Mouse (Mus musculus) embryonic facial prominence, embryonic 15.5 days (tissue): ENCODE results near the gene Jak3. TPM values are rescaled to one million over a fixed set of nuclear protein-coding genes. Genes with fewer than 3 reads are reported as not detected.

ENCODE experiments used
- ATAC-seq: fragments of 200-750 bp; cut with Nextera tagmentation; 2 replicates; pipeline ENCODE4 v1.8.0; 2017; ENCODE audit warnings: low read depth, moderate TSS enrichment; ENCODE audit not compliant: insufficient number of reproducible peaks, low FRiP score, low TSS enrichment
- H3K27ac ChIP-seq: fragments of 300-500 bp; sonication (generic); replicated peaks from 2 replicates; pipeline ENCODE4 v1.5.1; 2015; ENCODE audit warnings: mild to moderate bottlenecking, inconsistent platforms
- H3K27me3 ChIP-seq: fragments of 300-500 bp; sonication (generic); 2 replicates; pipeline ENCODE4 v1.6.1; 2015; ENCODE audit warnings: inconsistent platforms
- H3K36me3 ChIP-seq: fragments of 300-500 bp; sonication (generic); 2 replicates; pipeline ENCODE4 v1.6.1; 2015; ENCODE audit warnings: mild to moderate bottlenecking, inconsistent platforms
- H3K4me1 ChIP-seq: fragments of 300-500 bp; sonication (generic); 2 replicates; pipeline ENCODE4 v1.6.1; 2015; ENCODE audit warnings: inconsistent platforms
- H3K4me2 ChIP-seq: fragments of 300-500 bp; sonication (generic); replicated peaks from 2 replicates; pipeline ENCODE4 v1.6.1; 2015; ENCODE audit warnings: mild to moderate bottlenecking, inconsistent platforms
- H3K4me3 ChIP-seq: fragments of 300-500 bp; sonication (generic); replicated peaks from 2 replicates; pipeline ENCODE4 v1.5.1; 2015; ENCODE audit warnings: mild to moderate bottlenecking, inconsistent platforms
- H3K9ac ChIP-seq: fragments of 300-500 bp; sonication (generic); 2 replicates; pipeline ENCODE4 v1.6.1; 2015; ENCODE audit warnings: inconsistent platforms
- H3K9me3 ChIP-seq: fragments of 300-500 bp; sonication (generic); replicated peaks from 2 replicates; pipeline ENCODE4 v1.6.1; 2016; ENCODE audit warnings: inconsistent platforms
- whole genome bisulfite sequencing: fragments of 180-500 bp; shearing (Covaris S2); methylation state at CpG from one replicate; pipeline ENCODE4 v1.1.7; 2015; 5-methylcytosine and 5-hydroxymethylcytosine counted together
- polyA plus RNA-seq: library from polyadenylated mRNA; unstranded; fragments of >200 nt; fragmentation: Nextera tagmentation; extraction: Ambion mirVana; gene quantifications from 2 replicates; pipeline ENCODE4 v1.2.1, GENCODE M21; 2015

The Jak3 gene
- polyA plus RNA-seq, 1 experiment from 2014 or later = 6.3 TPM

- Histone ChIP-seq H3K4me2 (no peak overlapping the region), H3K4me1 (peaks cover 11% of the 10 kb centered on the region), H3K9me3 (no peaks in the 10 kb centered on the region), H3K4me3 (no peak overlapping the region), H3K27me3 (peaks cover 13% of the 10 kb centered on the region), H3K9ac (no peak overlapping the region), H3K36me3 (no peaks in the 10 kb centered on the region), H3K27ac (no peak overlapping the region)
- WGBS = 64% methylated on average over 8 of the region's 8 CpGs
- ATAC-seq = no peak
Measured at GRCm38 (mm10) chr8:71637149-71638095, 38.7 kb upstream of the Jak3 start.

DNA sequence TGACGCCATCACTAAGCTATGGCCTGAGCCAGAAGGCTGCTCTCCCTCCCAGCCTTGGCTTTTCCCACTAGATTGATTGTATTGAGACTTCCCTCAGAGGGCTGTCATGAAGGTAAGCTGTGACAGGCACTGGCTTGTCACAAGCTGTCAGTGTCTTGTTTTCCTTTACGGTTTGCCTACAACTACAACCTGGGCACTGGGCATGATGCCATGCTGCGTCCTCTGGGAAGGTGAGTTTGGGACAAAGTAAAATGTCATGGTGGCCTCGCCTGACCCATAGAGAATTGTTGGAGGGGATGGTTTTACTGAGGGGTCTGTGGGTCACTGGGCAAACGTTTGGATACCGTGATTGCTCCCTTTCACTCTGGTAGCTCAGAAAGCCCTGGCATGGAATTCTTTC, 37.8 kb upstream of the Jak3 start:
- Histone ChIP-seq H3K27ac (no peak overlapping the region), H3K9ac (no peak overlapping the region), H3K4me1 (peaks cover 11% of the 10 kb centered on the region), H3K4me3 (no peak overlapping the region), H3K9me3 (no peaks in the 10 kb centered on the region), H3K36me3 (no peaks in the 10 kb centered on the region), H3K4me2 (no peak overlapping the region), H3K27me3 (peaks cover 13% of the 10 kb centered on the region)
- 67% methylated on average over 6 of the region's 6 CpGs for WGBS
- ATAC-seq = no peak

GRCm38 (mm10) chr8:71639318-71639717, 36.8 kb upstream of the Jak3 start:
- Histone ChIP-seq H3K4me2 (no peak overlapping the region), H3K27me3 (peaks cover 6% of the 10 kb centered on the region; the same call in 1 of the 2 replicates), H3K4me1 (peaks cover 5% of the 10 kb centered on the region), H3K27ac (no peak overlapping the region), H3K9me3 (no peaks in the 10 kb centered on the region), H3K36me3 (no peaks in the 10 kb centered on the region), H3K4me3 (no peak overlapping the region), H3K9ac (no peak overlapping the region)
- no peak for ATAC-seq
- WGBS = 79% methylated on average over 4 of the region's 4 CpGs

DNA sequence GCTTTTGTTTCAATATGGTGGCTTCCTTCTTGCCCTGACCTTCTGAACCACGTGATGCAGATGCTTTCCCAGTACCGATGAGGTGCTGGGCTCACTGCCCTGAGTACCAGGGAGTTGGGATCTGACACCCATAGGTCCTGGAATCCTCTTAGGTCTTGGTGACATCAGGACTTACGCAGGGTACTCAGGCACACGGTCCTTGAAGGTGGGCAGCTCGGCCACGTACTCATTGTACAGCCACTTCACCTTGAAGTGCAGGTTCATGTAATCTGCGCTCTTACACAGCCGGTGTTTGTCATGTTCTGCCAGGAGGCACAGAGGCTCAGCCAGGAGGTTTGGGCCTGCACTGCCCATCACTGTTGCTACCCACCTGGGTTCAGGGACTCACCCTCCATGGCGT, 30.6 kb upstream of the Jak3 start:
- no peaks in the 10 kb centered on the region for H3K27me3 ChIP-seq
- H3K4me2 ChIP-seq = no peak overlapping the region
- no peak overlapping the region for H3K9ac ChIP-seq
- no peaks in the 10 kb centered on the region for H3K36me3 ChIP-seq
- no peak overlapping the region for H3K27ac ChIP-seq
- WGBS = 83% methylated on average over 9 of the region's 9 CpGs
- H3K9me3 ChIP-seq = no peaks in the 10 kb centered on the region
- no peak for ATAC-seq
- no peaks in the 10 kb centered on the region for H3K4me1 ChIP-seq
- no peak overlapping the region for H3K4me3 ChIP-seq

GRCm38 (mm10) chr8:71654600-71654999, 21.5 kb upstream of the Jak3 start:
- ATAC-seq = 0 out of 2 replicates have a peak, but pooled peaks have one; percentile 21

GRCm38 (mm10) chr8:71657816-71658215, 18.3 kb upstream of the Jak3 start:
- Histone ChIP-seq H3K27me3 (peaks cover 79% of the 10 kb centered on the region), H3K4me1 (peaks cover 14% of the 10 kb centered on the region), H3K36me3 (no peaks in the 10 kb centered on the region), H3K27ac (no peak overlapping the region), H3K4me3 (no peak overlapping the region), H3K9me3 (no peaks in the 10 kb centered on the region), H3K4me2 (no peak overlapping the region), H3K9ac (no peak overlapping the region)
- 19% methylated on average over 9 of the region's 9 CpGs for WGBS
- ATAC-seq = no peak

More at GRCm38 (mm10) chr8:71654600-71654999, 21.5 kb upstream of the Jak3 start:
- Histone ChIP-seq H3K4me2 (peak overlapping the region; percentile 39), H3K27ac (no peak overlapping the region), H3K4me1 (peaks cover 9% of the 10 kb centered on the region), H3K9ac (no peak overlapping the region), H3K36me3 (no peaks in the 10 kb centered on the region), H3K4me3 (0 out of 2 replicates have a peak overlapping the region, but pooled peaks have one; percentile 16), H3K27me3 (peaks cover 64% of the 10 kb centered on the region), H3K9me3 (no peaks in the 10 kb centered on the region)
- 2% methylated on average over 24 of the region's 24 CpGs for WGBS

GRCm38 (mm10) chr8:71658515-71659049, 17.5 kb upstream of the Jak3 start:
- Histone ChIP-seq H3K4me1 (peaks cover 14% of the 10 kb centered on the region), H3K4me2 (no peak overlapping the region), H3K27ac (no peak overlapping the region), H3K27me3 (peaks cover 78% of the 10 kb centered on the region), H3K36me3 (no peaks in the 10 kb centered on the region), H3K9me3 (no peaks in the 10 kb centered on the region), H3K9ac (no peak overlapping the region), H3K4me3 (no peak overlapping the region)
- 24% methylated on average over 17 of the region's 17 CpGs for WGBS
- no peak for ATAC-seq

DNA sequence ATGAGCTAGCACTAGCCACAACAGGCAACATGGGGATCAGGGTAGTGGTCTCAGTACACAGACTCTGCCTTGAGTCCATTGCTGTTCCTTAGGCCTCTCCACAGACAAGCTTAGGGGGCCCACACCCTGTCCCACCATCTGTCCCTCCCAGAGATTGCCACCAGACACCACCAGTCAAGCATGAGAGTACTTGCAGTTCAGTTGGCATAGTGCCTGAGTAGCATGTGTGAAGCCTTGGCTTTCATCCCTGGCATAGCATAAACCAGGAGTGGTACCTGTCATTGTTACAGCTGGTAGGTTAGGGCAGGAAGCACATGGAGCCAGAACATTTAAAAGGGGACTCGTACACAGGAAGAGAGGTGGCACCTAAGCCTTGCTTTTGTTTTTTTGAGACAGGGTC, 16.3 kb upstream of the Jak3 start:
- WGBS = 52% methylated on average over 1 of the region's 1 CpGs
- ATAC-seq = no peak
- peaks cover 11% of the 10 kb centered on the region for H3K4me1 ChIP-seq
- H3K9me3 ChIP-seq = no peaks in the 10 kb centered on the region
- peaks cover 71% of the 10 kb centered on the region for H3K27me3 ChIP-seq
- H3K36me3 ChIP-seq = no peaks in the 10 kb centered on the region
- no peak overlapping the region for H3K4me2 ChIP-seq
- H3K27ac ChIP-seq = no peak overlapping the region
- no peak overlapping the region for H3K4me3 ChIP-seq
- H3K9ac ChIP-seq = no peak overlapping the region

GRCm38 (mm10) chr8:71660325-71661120, 15.6 kb upstream of the Jak3 start:
- Histone ChIP-seq H3K27ac (no peak overlapping the region), H3K4me1 (peaks cover 11% of the 10 kb centered on the region), H3K9ac (no peak overlapping the region), H3K4me3 (peak overlapping the region; percentile 15; the same call in 1 of the 2 replicates), H3K36me3 (no peaks in the 10 kb centered on the region), H3K9me3 (no peaks in the 10 kb centered on the region), H3K27me3 (peaks cover 63% of the 10 kb centered on the region), H3K4me2 (peak overlapping the region; percentile 33; the same call in 1 of the 2 replicates)
- ATAC-seq = no peak; the same call in 1 of the 2 replicates
- 5% methylated on average over 36 of the region's 36 CpGs for WGBS

GRCm38 (mm10) chr8:71665331-71666130, 10.6 kb upstream of the Jak3 start:
- 0 out of 2 replicates have a peak, but pooled peaks have one; percentile 11 for ATAC-seq
- Histone ChIP-seq H3K9ac (no peak overlapping the region), H3K4me2 (peak overlapping the region; percentile 34), H3K4me3 (no peak overlapping the region; the same call in 1 of the 2 replicates), H3K27me3 (peaks cover 58% of the 10 kb centered on the region), H3K27ac (no peak overlapping the region), H3K9me3 (no peaks in the 10 kb centered on the region), H3K4me1 (peaks cover 23% of the 10 kb centered on the region), H3K36me3 (no peaks in the 10 kb centered on the region)
- 4% methylated on average over 22 of the region's 22 CpGs for WGBS
